Mouse (Mus musculus) T-helper 2 cell (primary cell): ENCODE results near the gene Phyhipl.

Experiments used
- in situ Hi-C: fragments of 300-600 bp; cut with MboI, MseI; formaldehyde crosslinking; loops from one replicate; pipeline ENCODE4 v1.15.1; 2025; ENCODE audit warnings: high pct_unique_total_duplicates

Phyhipl gene

GRCm38 (mm10) chr10:70655828-70656227 lies at the start of gene Phyhipl:
Gene Phyhipl, minus strand, starts transcription at chr10:70655965.
- in situ Hi-C loops, result loop anchor here (25.0 kb wide), 1 partner anchor 831 kb away; no protein-coding TSS in a partner anchor

- in situ Hi-C loops, result no loop called here
These were observed 47.4 kb upstream of the Phyhipl start for GRCm38 (mm10) chr10:70703211-70703610.

GRCm38 (mm10) chr10:70699581-70699980 lies 43.8 kb upstream of the Phyhipl start:
- in situ Hi-C loops, result no loop called here

GRCm38 (mm10) chr10:70698014-70698413 lies 42.2 kb upstream of the Phyhipl start:
- in situ Hi-C loops, result no loop called here

- in situ Hi-C loops, result no loop called here
These were observed 41.2 kb upstream of the Phyhipl start for GRCm38 (mm10) chr10:70696748-70697585.

GRCm38 (mm10) chr10:70689346-70689745 lies 33.6 kb upstream of the Phyhipl start:
- in situ Hi-C loops, result no loop called here

- in situ Hi-C loops, result no loop called here
These were observed 33.1 kb upstream of the Phyhipl start for GRCm38 (mm10) chr10:70688881-70689280.

GRCm38 (mm10) chr10:70686941-70687703 lies 31.4 kb upstream of the Phyhipl start:
- in situ Hi-C loops, result no loop called here

GRCm38 (mm10) chr10:70686505-70686904 lies 30.7 kb upstream of the Phyhipl start:
- in situ Hi-C loops, result no loop called here

GRCm38 (mm10) chr10:70683508-70683907 lies 27.7 kb upstream of the Phyhipl start:
- in situ Hi-C loops, result no loop called here

GRCm38 (mm10) chr10:70677946-70678345 lies 22.2 kb upstream of the Phyhipl start:
- in situ Hi-C loops, result no loop called here

GRCm38 (mm10) chr10:70656272-70656671 lies 507 bp upstream of the Phyhipl start:
- in situ Hi-C loops, result loop anchor here (25.0 kb wide), 1 partner anchor 831 kb away; no protein-coding TSS in a partner anchor

- in situ Hi-C loops, result loop anchor here (25.0 kb wide), 1 partner anchor 833 kb away; no protein-coding TSS in a partner anchor
These were observed 1.1 kb downstream of the Phyhipl start for GRCm38 (mm10) chr10:70654655-70655054.

- in situ Hi-C loops, result loop anchor here (25.0 kb wide), 1 partner anchor 833 kb away; no protein-coding TSS in a partner anchor
These were observed 1.6 kb downstream of the Phyhipl start for GRCm38 (mm10) chr10:70654139-70654538.

- in situ Hi-C loops, result loop anchor here (25.0 kb wide), 1 partner anchor 835 kb away; no protein-coding TSS in a partner anchor
These were observed 3.8 kb downstream of the Phyhipl start for GRCm38 (mm10) chr10:70651769-70652648.

GRCm38 (mm10) chr10:70648831-70649230 lies 6.9 kb downstream of the Phyhipl start:
- in situ Hi-C loops, result no loop called here

GRCm38 (mm10) chr10:70643131-70643530 lies 12.6 kb downstream of the Phyhipl start:
- in situ Hi-C loops, result no loop called here

- in situ Hi-C loops, result no loop called here
These were observed 14.7 kb downstream of the Phyhipl start for GRCm38 (mm10) chr10:70640896-70641596.

GRCm38 (mm10) chr10:70640075-70640737 lies 15.6 kb downstream of the Phyhipl start:
- in situ Hi-C loops, result no loop called here
